Comparison of ENCODE assay signal across 7 mouse cellular contexts in genomic region chr15:12322676-12323402, GRCm38 (mm10). TPM values are rescaled to one million over a fixed set of nuclear protein-coding genes. Genes with fewer than 3 reads are reported as not detected.
DNase-seq lines count a peak whose midpoint lies in the region; ATAC-seq and TF ChIP-seq lines count a peak whose summit lies in the region.

No protein-coding gene starts in this region.

- peak overlapping the region; percentile 68 for H3K4me2 ChIP-seq in limb, embryonic 12.5 days
- peak overlapping the region; percentile 88 for H3K4me2 ChIP-seq in stomach, embryonic 16.5 days (ENCODE audit: low read depth, low read length)

- ATAC-seq in limb, embryonic 12.5 days (ENCODE audit: insufficient number of reproducible peaks, insufficient read depth, low FRiP score, low TSS enrichment, low read depth): no peak
- no peak for ATAC-seq in stomach, embryonic 16.5 days (ENCODE audit: insufficient read depth, low FRiP score)

- H3K9ac ChIP-seq in limb, embryonic 12.5 days (replicated peaks): peak overlapping the region; percentile 98
- peak overlapping the region; percentile 100 for H3K9ac ChIP-seq in stomach, embryonic 16.5 days (ENCODE audit: low read length)

- peak overlapping the region; percentile 85 for H3K27ac ChIP-seq in testis, adult 2 months (ENCODE audit: control insufficient read depth, insufficient read depth, low read depth, low read length)
- no peak overlapping the region; the same call in 1 of the 2 replicates for H3K27ac ChIP-seq in embryonic fibroblast, embryonic 13.5 days (ENCODE audit: insufficient read depth, low read length)
- no peak overlapping the region for H3K27ac ChIP-seq in limb, embryonic 12.5 days
- H3K27ac ChIP-seq in stomach, embryonic 16.5 days (ENCODE audit: low read length): peak overlapping the region; percentile 89; the same call in 1 of the 2 replicates

- no peak for TF ChIP-seq CTCF in testis, adult 2 months (IDR thresholded peaks at IDR 0.05; ENCODE audit: control insufficient read depth, insufficient read depth, insufficient replicate concordance, low read depth, low read length)
- no peak for TF ChIP-seq CTCF in embryonic fibroblast, embryonic 13.5 days (IDR thresholded peaks at IDR 0.05; ENCODE audit: borderline replicate concordance, insufficient read depth, low read length)

- TF ChIP-seq POLR2A in testis, adult 2 months (IDR thresholded peaks at IDR 0.05; ENCODE audit: control insufficient read depth, low read depth, low read length): no peak
- TF ChIP-seq POLR2A in embryonic fibroblast, embryonic 13.5 days (IDR thresholded peaks at IDR 0.05; ENCODE audit: low read depth, low read length): no peak

- 11% methylated on average over 9 of the region's 9 CpGs for WGBS in limb, embryonic 12.5 days
- WGBS in stomach, embryonic 16.5 days: 9% methylated on average over 9 of the region's 9 CpGs

- H3K4me3 ChIP-seq in testis, adult 2 months (ENCODE audit: control insufficient read depth, low read depth, low read length): peak overlapping the region; percentile 85
- peak overlapping the region; percentile 100 for H3K4me3 ChIP-seq in embryonic fibroblast, embryonic 13.5 days (ENCODE audit: insufficient read depth, low read length)
- peak overlapping the region; percentile 99 for H3K4me3 ChIP-seq in limb, embryonic 12.5 days (replicated peaks)
- H3K4me3 ChIP-seq in stomach, embryonic 16.5 days (replicated peaks; ENCODE audit: low read length): peak overlapping the region; percentile 100

- H3K36me3 ChIP-seq in testis, adult 2 months (ENCODE audit: control insufficient read depth, insufficient read depth, low read length): no peaks in the 10 kb centered on the region
- peaks cover 18% of the 10 kb centered on the region; the same call in 1 of the 2 replicates for H3K36me3 ChIP-seq in limb, embryonic 12.5 days
- H3K36me3 ChIP-seq in stomach, embryonic 16.5 days (ENCODE audit: control insufficient read depth, insufficient read depth, low read length): no peaks in the 10 kb centered on the region

- peaks cover 9% of the 10 kb centered on the region for H3K4me1 ChIP-seq in testis, adult 2 months (ENCODE audit: control insufficient read depth, insufficient read depth, low read length)
- peaks cover 5% of the 10 kb centered on the region; the same call in 1 of the 2 replicates for H3K4me1 ChIP-seq in embryonic fibroblast, embryonic 13.5 days (ENCODE audit: control insufficient read depth, insufficient read depth, low read length)
- H3K4me1 ChIP-seq in limb, embryonic 12.5 days (replicated peaks): peaks cover 15% of the 10 kb centered on the region
- H3K4me1 ChIP-seq in stomach, embryonic 16.5 days (ENCODE audit: control insufficient read depth, insufficient read depth, low read length): peaks cover 16% of the 10 kb centered on the region; the same call in 1 of the 2 replicates

- no peak for DNase-seq in testis, postnatal 14 days (ENCODE audit: low spot score)
- DNase-seq in gastrocnemius, postnatal 4 days (ENCODE audit: low spot score in 2 of 2): no peak
- no peak for DNase-seq in adrenal gland, postnatal 4 days (ENCODE audit: low spot score in 2 of 2)

- no peaks in the 10 kb centered on the region for H3K27me3 ChIP-seq in testis, adult 2 months (ENCODE audit: control insufficient read depth, insufficient read depth, low read length)
- peaks cover 6% of the 10 kb centered on the region for H3K27me3 ChIP-seq in limb, embryonic 12.5 days
- H3K27me3 ChIP-seq in stomach, embryonic 16.5 days (ENCODE audit: control insufficient read depth, insufficient read depth, low read length): no peaks in the 10 kb centered on the region

- H3K9me3 ChIP-seq in limb, embryonic 12.5 days: no peaks in the 10 kb centered on the region
- H3K9me3 ChIP-seq in stomach, embryonic 16.5 days (replicated peaks; ENCODE audit: control insufficient read depth, low read length): no peaks in the 10 kb centered on the region

RNA-seq across cellular contexts. Expression of gene 1810049J17Rik, which starts 1.1 kb away (rescaled TPM):
- polyA plus RNA-seq in testis, adult 2 months (2012; rRNA removed): 1.8 and 2.4 TPM in 2 replicates
- 1.5 and 2.0 TPM in 2 replicates for polyA plus RNA-seq in embryonic fibroblast, embryonic 13.5 days (2011; ENCODE audit: insufficient read length, low read depth, missing spikeins)
- polyA plus RNA-seq in limb, embryonic 12.5 days (2016; fragmentation: Nextera tagmentation; extraction: Ambion mirVana): 0.94 TPM in 1 of 2 replicates, not detected in the other
- polyA plus RNA-seq in stomach, embryonic 16.5 days (2015; fragmentation: Nextera tagmentation; extraction: Ambion mirVana): 0.75 TPM in 1 of 2 replicates, not detected in the other
- 1 to 10 TPM in 1 of 2 experiments, not detected in 1; 1.4 TPM for total RNA-seq in gastrocnemius, postnatal 4 days (2021)
- total RNA-seq in adrenal gland, postnatal 4 days (2021): 1 to 10 TPM in 1 of 2 experiments, not detected in 1; 1.8 TPM

RNA-seq across cellular contexts. Expression of gene Golph3, which starts 1.6 kb away (rescaled TPM):
- 33.9 and 36.3 TPM in 2 replicates for polyA plus RNA-seq in testis, adult 2 months (2012; rRNA removed)
- polyA plus RNA-seq in embryonic fibroblast, embryonic 13.5 days (2011; ENCODE audit: insufficient read length, low read depth, missing spikeins): 114 and 118 TPM in 2 replicates
- 97.0 and 97.8 TPM in 2 replicates for polyA plus RNA-seq in limb, embryonic 12.5 days (2016; fragmentation: Nextera tagmentation; extraction: Ambion mirVana)
- 70.8 and 73.8 TPM in 2 replicates for polyA plus RNA-seq in stomach, embryonic 16.5 days (2015; fragmentation: Nextera tagmentation; extraction: Ambion mirVana)
- total RNA-seq in gastrocnemius, postnatal 4 days (2021): 10 to 100 TPM; 66.2 to 78.0 TPM
- 100 to 1,000 TPM; 105 to 114 TPM for total RNA-seq in adrenal gland, postnatal 4 days (2021)

Comparison
In these comparisons a context has a peak if more than half of its experiments do, and no peak if none do; other contexts are left out.
1. H3K27ac ChIP-seq: peak in testis, adult 2 months (single experiment) and stomach, embryonic 16.5 days (single experiment); none in embryonic fibroblast, embryonic 13.5 days (single experiment) and limb, embryonic 12.5 days (single experiment).
2. Peak in every context shown above with its lines, with median percentiles within 50 percentile points of each other: H3K4me3 ChIP-seq.